8 mouse cellular contexts compared by ENCODE assay signal in the genomic region with DNA sequence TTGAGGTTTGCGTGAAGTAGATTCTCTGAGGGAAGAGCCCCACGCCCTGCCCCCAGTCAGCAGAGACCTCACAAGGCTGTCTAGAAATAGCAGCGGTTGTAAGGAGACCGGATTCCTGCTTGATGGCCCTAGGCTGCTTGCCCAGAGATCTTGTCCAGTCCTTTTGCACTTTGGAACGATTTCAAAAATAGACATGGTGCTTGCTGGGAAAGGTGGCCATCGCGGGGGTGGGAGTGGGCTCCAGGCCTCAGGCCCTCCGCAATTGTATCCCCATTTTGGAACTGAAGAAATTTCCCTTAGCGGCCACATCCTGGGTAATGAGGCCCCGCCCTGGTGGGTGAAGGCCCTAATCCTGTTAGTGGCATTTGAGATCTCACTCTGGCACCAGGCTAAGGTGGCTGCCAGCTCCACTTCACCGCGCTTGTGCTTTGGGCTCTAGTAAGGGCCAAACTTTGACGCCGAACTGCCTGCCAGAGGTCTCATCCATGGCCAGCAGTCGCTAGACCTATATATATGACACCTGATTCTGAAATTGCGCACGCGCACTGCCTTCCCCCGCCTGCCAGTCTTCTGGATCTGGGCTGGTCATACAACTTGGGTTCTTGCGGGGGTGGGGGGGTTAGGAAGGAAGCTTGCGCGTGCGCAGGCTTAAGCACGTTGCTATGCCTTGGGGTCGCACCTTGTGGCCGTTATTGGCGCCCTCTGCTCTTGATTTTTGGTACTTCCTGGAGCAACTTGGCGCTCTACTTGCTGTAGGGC. TPM values are rescaled to one million over a fixed set of nuclear protein-coding genes. Genes with fewer than 3 reads are reported as not detected.
DNase-seq lines count a peak whose midpoint lies in the region; ATAC-seq lines count a peak whose summit lies in the region.

No protein-coding gene starts in this region.

- peak overlapping the region; percentile 81 for H3K4me3 ChIP-seq in forebrain, embryonic 16.5 days (replicated peaks; ENCODE audit: low read length)
- peak overlapping the region; percentile 97 for H3K4me3 ChIP-seq in lung, embryonic 16.5 days (ENCODE audit: low read length)

- peaks cover 11% of the 10 kb centered on the region for H3K36me3 ChIP-seq in forebrain, embryonic 16.5 days (ENCODE audit: control insufficient read depth, insufficient read depth)
- peaks cover 33% of the 10 kb centered on the region for H3K36me3 ChIP-seq in lung, embryonic 16.5 days (ENCODE audit: control insufficient read depth, insufficient read depth, low read length)

- ATAC-seq in forebrain, embryonic 16.5 days = peak; percentile 49
- peak; percentile 34 for ATAC-seq in lung, embryonic 16.5 days (ENCODE audit: low read depth)

- peak overlapping the region; percentile 85 for H3K27ac ChIP-seq in forebrain, embryonic 16.5 days (ENCODE audit: low read length)
- H3K27ac ChIP-seq in lung, embryonic 16.5 days (ENCODE audit: low read length) = peak overlapping the region; percentile 99

- no peaks in the 10 kb centered on the region for H3K27me3 ChIP-seq in forebrain, embryonic 16.5 days (replicated peaks; ENCODE audit: control insufficient read depth, insufficient read depth, low read length)
- H3K27me3 ChIP-seq in lung, embryonic 16.5 days (ENCODE audit: control insufficient read depth, insufficient read depth, low read depth, low read length) = no peaks in the 10 kb centered on the region

- H3K4me2 ChIP-seq in forebrain, embryonic 16.5 days (ENCODE audit: low read length) = peak overlapping the region; percentile 85
- peak overlapping the region; percentile 92 for H3K4me2 ChIP-seq in lung, embryonic 16.5 days (ENCODE audit: low read depth, low read length)

- peaks cover 18% of the 10 kb centered on the region for H3K4me1 ChIP-seq in forebrain, embryonic 16.5 days (replicated peaks; ENCODE audit: control insufficient read depth, insufficient read depth, low read length)
- peaks cover 20% of the 10 kb centered on the region for H3K4me1 ChIP-seq in lung, embryonic 16.5 days (replicated peaks; ENCODE audit: control insufficient read depth, insufficient read depth, low read length)

- no peaks in the 10 kb centered on the region for H3K9me3 ChIP-seq in forebrain, embryonic 16.5 days (ENCODE audit: control insufficient read depth, low read length)
- H3K9me3 ChIP-seq in lung, embryonic 16.5 days (ENCODE audit: control insufficient read depth, low read length) = no peaks in the 10 kb centered on the region

- 1% methylated on average over 28 of the region's 28 CpGs for WGBS in forebrain, embryonic 16.5 days
- under 1% methylated on average over 28 of the region's 28 CpGs for WGBS in lung, embryonic 16.5 days

- peak; percentile 79 for DNase-seq in MN1 (ENCODE audit: low spot score)
- DNase-seq in cerebellum, adult 11-12 months = peak; percentile 68
- DNase-seq in heart, postnatal 36 days = peak; percentile 53 to 67
- DNase-seq in layer of hippocampus, adult 18-20 months (ENCODE audit: low spot score in 2 of 2) = peak; percentile 11 to 49
- DNase-seq in ovary, postnatal 10 days (ENCODE audit: low spot score) = peak; percentile 23
- DNase-seq in thymus, postnatal 0 days (ENCODE audit: low spot score) = peak; percentile 90

- H3K9ac ChIP-seq in forebrain, embryonic 16.5 days (replicated peaks; ENCODE audit: low read depth, low read length) = peak overlapping the region; percentile 83
- peak overlapping the region; percentile 100 for H3K9ac ChIP-seq in lung, embryonic 16.5 days (ENCODE audit: low read length)

- intact Hi-C loops in heart, postnatal 36 days (cut with DNase I) = loop anchor here (5.0 kb wide), 2 partner anchors 71 to 161 kb away; partner anchors contain the start of genes Spty2d1 and Tsg101

RNA-seq across cellular contexts. Expression of gene Ldha, which starts 5.4 kb away (rescaled TPM):
- polyA plus RNA-seq in forebrain, embryonic 16.5 days (2015; fragmentation: Nextera tagmentation; extraction: Ambion mirVana) = 782 and 824 TPM in 2 replicates
- total RNA-seq in heart, postnatal 36 days (2021) = 100 to 1,000 TPM; 776 to 801 TPM
- total RNA-seq in layer of hippocampus, adult 18-20 months (2021) = 100 to 1,000 TPM; 296 to 308 TPM
- polyA plus RNA-seq in lung, embryonic 16.5 days (2015; fragmentation: Nextera tagmentation; extraction: Ambion mirVana) = 1,668 and 1,763 TPM in 2 replicates
- 1,216 and 1,339 TPM in 2 replicates for polyA plus RNA-seq in thymus, postnatal 0 days (2015; fragmentation: Nextera tagmentation; extraction: Ambion mirVana)

RNA-seq across cellular contexts. Expression of gene Ldhc, which starts 14.3 kb away (rescaled TPM):
- polyA plus RNA-seq in forebrain, embryonic 16.5 days (2015; fragmentation: Nextera tagmentation; extraction: Ambion mirVana) = 0.20 TPM in 1 of 2 replicates, not detected in the other
- not detected for total RNA-seq in heart, postnatal 36 days (2021)
- total RNA-seq in layer of hippocampus, adult 18-20 months (2021) = not detected
- 0.14 and 0.67 TPM in 2 replicates for polyA plus RNA-seq in lung, embryonic 16.5 days (2015; fragmentation: Nextera tagmentation; extraction: Ambion mirVana)
- polyA plus RNA-seq in thymus, postnatal 0 days (2015; fragmentation: Nextera tagmentation; extraction: Ambion mirVana) = not detected in 2 replicates

RNA-seq across cellular contexts. Expression of gene Gtf2h1, which starts 50.8 kb away (rescaled TPM):
- polyA plus RNA-seq in forebrain, embryonic 16.5 days (2015; fragmentation: Nextera tagmentation; extraction: Ambion mirVana) = 52.3 and 56.7 TPM in 2 replicates
- 10 to 100 TPM; 16.9 to 19.5 TPM for total RNA-seq in heart, postnatal 36 days (2021)
- 10 to 100 TPM; 39.7 to 41.8 TPM for total RNA-seq in layer of hippocampus, adult 18-20 months (2021)
- polyA plus RNA-seq in lung, embryonic 16.5 days (2015; fragmentation: Nextera tagmentation; extraction: Ambion mirVana) = 40.6 and 41.7 TPM in 2 replicates
- 54.3 and 56.6 TPM in 2 replicates for polyA plus RNA-seq in thymus, postnatal 0 days (2015; fragmentation: Nextera tagmentation; extraction: Ambion mirVana)

RNA-seq across cellular contexts. Expression of gene Hps5, which starts 50.8 kb away (rescaled TPM):
- 16.9 and 17.7 TPM in 2 replicates for polyA plus RNA-seq in forebrain, embryonic 16.5 days (2015; fragmentation: Nextera tagmentation; extraction: Ambion mirVana)
- total RNA-seq in heart, postnatal 36 days (2021) = 10 to 100 TPM in 1 of 2 experiments, 1 to 10 TPM in 1; 8.8 to 12.7 TPM
- total RNA-seq in layer of hippocampus, adult 18-20 months (2021) = 10 to 100 TPM; 14.4 to 15.1 TPM
- polyA plus RNA-seq in lung, embryonic 16.5 days (2015; fragmentation: Nextera tagmentation; extraction: Ambion mirVana) = 21.4 and 23.5 TPM in 2 replicates
- 15.1 and 16.8 TPM in 2 replicates for polyA plus RNA-seq in thymus, postnatal 0 days (2015; fragmentation: Nextera tagmentation; extraction: Ambion mirVana)

Comparison
In these comparisons a context has a peak if more than half of its experiments do, and no peak if none do; other contexts are left out.
1. Peak in every context shown above with its lines: DNase-seq, ATAC-seq, H3K4me3 ChIP-seq and H3K27ac ChIP-seq.
2. DNase-seq: peak in every context shown above with its lines; median percentile 90 in thymus, postnatal 0 days; 79 in MN1; 68 in cerebellum, adult 11-12 months; 60 in heart, postnatal 36 days; 30 in layer of hippocampus, adult 18-20 months; 23 in ovary, postnatal 10 days.